Mouse (Mus musculus): ENCODE measurements around the gene Tmem106c. TPM values are rescaled to one million over a fixed set of nuclear protein-coding genes. Genes with fewer than 3 reads are reported as not detected.

Tmem106c gene
- polyA plus RNA-seq, 1 experiment from 2014 or later: 18.1 TPM

- no peak for ATAC-seq
- Histone ChIP-seq H3K4me1 (peaks cover 29% of the 10 kb centered on the region), H3K9ac (no peak within 1 kb of the TSS), H3K9me3 (replicated peaks) (no peaks in the 10 kb centered on the region), H3K27me3 (replicated peaks) (peaks cover 100% of the 10 kb centered on the region), H3K27ac (no peak within 1 kb of the TSS), H3K4me3 (peak within 1 kb of the TSS; percentile 32), H3K4me2 (peak within 1 kb of the TSS; percentile 51), H3K36me3 (no peaks in the 10 kb centered on the region)
- WGBS (ENCODE audit: insufficient replicate concordance): 2% methylated on average over 58 of the region's 59 CpGs
Observed at GRCm38 (mm10) chr15:98003822-98004739, 40.1 kb downstream of the Tmem106c start, which contains the start of gene Col2a1. Col2a1 (minus strand) TSS chr15:98004695.

GRCm38 (mm10) chr15:98004740-98005159 lies 40.8 kb downstream of the Tmem106c start:
- Histone ChIP-seq H3K36me3 (no peaks in the 10 kb centered on the region), H3K9ac (no peak overlapping the region), H3K4me2 (peak overlapping the region; percentile 51), H3K27me3 (replicated peaks) (peaks cover 100% of the 10 kb centered on the region), H3K4me3 (peak overlapping the region; percentile 32), H3K27ac (no peak overlapping the region), H3K4me1 (peaks cover 29% of the 10 kb centered on the region), H3K9me3 (replicated peaks) (no peaks in the 10 kb centered on the region)
- WGBS (ENCODE audit: insufficient replicate concordance): 3% methylated on average over 19 of the region's 19 CpGs
- ATAC-seq: no peak

- Histone ChIP-seq H3K9me3 (replicated peaks) (no peaks in the 10 kb centered on the region), H3K9ac (no peak overlapping the region), H3K4me3 (no peak overlapping the region), H3K27me3 (replicated peaks) (peaks cover 100% of the 10 kb centered on the region), H3K36me3 (no peaks in the 10 kb centered on the region), H3K27ac (no peak overlapping the region), H3K4me1 (peaks cover 29% of the 10 kb centered on the region), H3K4me2 (peak overlapping the region; percentile 51; the same call in 1 of the 2 replicates)
- ATAC-seq: no peak
- WGBS (ENCODE audit: insufficient replicate concordance): 8% methylated on average over 11 of the region's 11 CpGs
Observed at GRCm38 (mm10) chr15:98005181-98005580, 41.2 kb downstream of the Tmem106c start.

GRCm38 (mm10) chr15:98012810-98013209 lies 48.8 kb downstream of the Tmem106c start:
- WGBS (ENCODE audit: insufficient replicate concordance): 52% methylated on average over 6 of the region's 6 CpGs

GRCm38 (mm10) chr15:98017925-98018324 lies 53.9 kb downstream of the Tmem106c start:
- H3K4me3 ChIP-seq: no peak overlapping the region
- H3K4me2 ChIP-seq: no peak overlapping the region
- H3K27ac ChIP-seq: no peak overlapping the region
- H3K36me3 ChIP-seq: no peaks in the 10 kb centered on the region
- no peak overlapping the region for H3K9ac ChIP-seq
- whole genome bisulfite sequencing (ENCODE audit: insufficient replicate concordance): 46% methylated on average over 4 of the region's 4 CpGs
- H3K9me3 ChIP-seq (replicated peaks): no peaks in the 10 kb centered on the region
- H3K4me1 ChIP-seq: no peaks in the 10 kb centered on the region
- ATAC-seq: no peak
- H3K27me3 ChIP-seq (replicated peaks): peaks cover 6% of the 10 kb centered on the region; the same call in 1 of the 2 replicates

More at GRCm38 (mm10) chr15:98012810-98013209, 48.8 kb downstream of the Tmem106c start:
- Histone ChIP-seq H3K4me1 (no peaks in the 10 kb centered on the region), H3K9me3 (replicated peaks) (no peaks in the 10 kb centered on the region), H3K27me3 (replicated peaks) (peaks cover 51% of the 10 kb centered on the region), H3K4me3 (no peak overlapping the region), H3K9ac (no peak overlapping the region), H3K27ac (no peak overlapping the region), H3K36me3 (no peaks in the 10 kb centered on the region), H3K4me2 (no peak overlapping the region)
- no peak for ATAC-seq

GRCm38 (mm10) chr15:98019047-98019446 lies 55.0 kb downstream of the Tmem106c start:
- 66% methylated on average over 3 of the region's 3 CpGs for WGBS (ENCODE audit: insufficient replicate concordance)

More at GRCm38 (mm10) chr15:98019047-98019446, 55.0 kb downstream of the Tmem106c start:
- no peak overlapping the region for H3K4me2 ChIP-seq
- no peak overlapping the region for H3K27ac ChIP-seq
- no peaks in the 10 kb centered on the region for H3K36me3 ChIP-seq
- H3K4me1 ChIP-seq: no peaks in the 10 kb centered on the region
- no peak overlapping the region for H3K4me3 ChIP-seq
- peaks cover 6% of the 10 kb centered on the region; the same call in 1 of the 2 replicates for H3K27me3 ChIP-seq (replicated peaks)
- no peaks in the 10 kb centered on the region for H3K9me3 ChIP-seq (replicated peaks)
- no peak for ATAC-seq
- H3K9ac ChIP-seq: no peak overlapping the region

Other genes with a start within 250 kb of the Tmem106c start
- gene Endou, start 232.9 kb upstream of the Tmem106c start, polyA plus RNA-seq (2016; fragmentation: Nextera tagmentation; extraction: Ambion mirVana): not detected in 2 replicates
- gene Rapgef3, start 196.2 kb upstream of the Tmem106c start, polyA plus RNA-seq (2016; fragmentation: Nextera tagmentation; extraction: Ambion mirVana): 3.5 and 3.9 TPM in 2 replicates
- gene Slc48a1, start 185.7 kb upstream of the Tmem106c start, polyA plus RNA-seq (2016; fragmentation: Nextera tagmentation; extraction: Ambion mirVana): 83.8 and 88.7 TPM in 2 replicates
- gene Hdac7, start 119.7 kb upstream of the Tmem106c start, polyA plus RNA-seq (2016; fragmentation: Nextera tagmentation; extraction: Ambion mirVana): 14.0 and 14.3 TPM in 2 replicates
- 0.46 and 0.66 TPM in 2 replicates for gene Vdr, start 53.6 kb upstream of the Tmem106c start, polyA plus RNA-seq (2016; fragmentation: Nextera tagmentation; extraction: Ambion mirVana)
- 1.1 and 1.3 TPM in 2 replicates for gene Col2a1, start 40.5 kb downstream of the Tmem106c start, polyA plus RNA-seq (2016; fragmentation: Nextera tagmentation; extraction: Ambion mirVana)
- 28.8 and 30.3 TPM in 2 replicates for gene Pfkm, start 128.4 kb downstream of the Tmem106c start, polyA plus RNA-seq (2016; fragmentation: Nextera tagmentation; extraction: Ambion mirVana)
- 27.8 and 28.4 TPM in 2 replicates for gene Senp1, start 129.5 kb downstream of the Tmem106c start, polyA plus RNA-seq (2016; fragmentation: Nextera tagmentation; extraction: Ambion mirVana)
- gene Asb8, start 201.4 kb downstream of the Tmem106c start, polyA plus RNA-seq (2016; fragmentation: Nextera tagmentation; extraction: Ambion mirVana): 25.6 and 25.9 TPM in 2 replicates
- gene Ccdc184, start 203.0 kb downstream of the Tmem106c start, polyA plus RNA-seq (2016; fragmentation: Nextera tagmentation; extraction: Ambion mirVana): not detected in 2 replicates
- not detected in 2 replicates for gene Olfr288, start 231.3 kb downstream of the Tmem106c start, polyA plus RNA-seq (2016; fragmentation: Nextera tagmentation; extraction: Ambion mirVana)